Mouse (Mus musculus): ENCODE results near the gene Gm20388. TPM values are rescaled to one million over a fixed set of nuclear protein-coding genes. Genes with fewer than 3 reads are reported as not detected.

Gm20388 gene
- polyA plus RNA-seq, 1 experiment = 0.36 TPM

GRCm38 (mm10) chr8:121396151-121396550 is 1485.5 kb downstream of the Gm20388 start:
- Histone ChIP-seq H3K4me3 (replicated peaks) (no peak overlapping the region), H3K9me3 (ENCODE audit: control insufficient read depth, low read length) (no peaks in the 10 kb centered on the region), H3K4me1 (ENCODE audit: control insufficient read depth) (no peaks in the 10 kb centered on the region), H3K27me3 (ENCODE audit: control insufficient read depth) (peaks cover 22% of the 10 kb centered on the region), H3K36me3 (ENCODE audit: control insufficient read depth) (no peaks in the 10 kb centered on the region)
- no peak for TF ChIP-seq TAL1 (IDR thresholded peaks at IDR 0.05; ENCODE audit: low read length)
- no peak for TF ChIP-seq GATA1 (IDR thresholded peaks at IDR 0.05; ENCODE audit: low read length)

GRCm38 (mm10) chr8:121397201-121397698 is 1486.6 kb downstream of the Gm20388 start:
- TF ChIP-seq TAL1 (IDR thresholded peaks at IDR 0.05; ENCODE audit: low read length) = no peak
- no peak for TF ChIP-seq GATA1 (IDR thresholded peaks at IDR 0.05; ENCODE audit: low read length)
- no peak overlapping the region for H3K4me3 ChIP-seq (replicated peaks)
- no peaks in the 10 kb centered on the region for H3K36me3 ChIP-seq (ENCODE audit: control insufficient read depth)
- no peaks in the 10 kb centered on the region for H3K4me1 ChIP-seq (ENCODE audit: control insufficient read depth)
- H3K27me3 ChIP-seq (ENCODE audit: control insufficient read depth) = peaks cover 14% of the 10 kb centered on the region
- H3K9me3 ChIP-seq (ENCODE audit: control insufficient read depth, low read length) = no peaks in the 10 kb centered on the region

- TF ChIP-seq GATA1 (IDR thresholded peaks at IDR 0.05; ENCODE audit: low read length) (no peak), TAL1 (IDR thresholded peaks at IDR 0.05; ENCODE audit: low read length) (no peak)
- Histone ChIP-seq H3K36me3 (ENCODE audit: control insufficient read depth) (no peaks in the 10 kb centered on the region), H3K4me1 (ENCODE audit: control insufficient read depth) (no peaks in the 10 kb centered on the region), H3K4me3 (replicated peaks) (no peak overlapping the region), H3K9me3 (ENCODE audit: control insufficient read depth, low read length) (no peaks in the 10 kb centered on the region), H3K27me3 (ENCODE audit: control insufficient read depth) (peaks cover 7% of the 10 kb centered on the region)
Measured at GRCm38 (mm10) chr8:121398081-121398480, 1487.4 kb downstream of the Gm20388 start.

- no peak for TF ChIP-seq TAL1 (IDR thresholded peaks at IDR 0.05; ENCODE audit: low read length)
- no peak for TF ChIP-seq GATA1 (IDR thresholded peaks at IDR 0.05; ENCODE audit: low read length)
- no peaks in the 10 kb centered on the region for H3K4me1 ChIP-seq (ENCODE audit: control insufficient read depth)
- H3K4me3 ChIP-seq (replicated peaks) = no peak overlapping the region
- peaks cover 3% of the 10 kb centered on the region for H3K27me3 ChIP-seq (ENCODE audit: control insufficient read depth)
- H3K36me3 ChIP-seq (ENCODE audit: control insufficient read depth) = no peaks in the 10 kb centered on the region
- H3K9me3 ChIP-seq (ENCODE audit: control insufficient read depth, low read length) = no peaks in the 10 kb centered on the region
Measured at GRCm38 (mm10) chr8:121398724-121399123, 1488.1 kb downstream of the Gm20388 start.

- TF ChIP-seq GATA1 (IDR thresholded peaks at IDR 0.05; ENCODE audit: low read length) = no peak
- Histone ChIP-seq H3K36me3 (ENCODE audit: control insufficient read depth) (no peaks in the 10 kb centered on the region), H3K9me3 (ENCODE audit: control insufficient read depth, low read length) (no peaks in the 10 kb centered on the region), H3K27me3 (ENCODE audit: control insufficient read depth) (peaks cover 3% of the 10 kb centered on the region; the same call in 1 of the 2 replicates), H3K4me3 (replicated peaks) (no peak overlapping the region), H3K4me1 (ENCODE audit: control insufficient read depth) (no peaks in the 10 kb centered on the region)
Measured at GRCm38 (mm10) chr8:121399173-121399572, 1488.5 kb downstream of the Gm20388 start.

- no peaks in the 10 kb centered on the region for H3K36me3 ChIP-seq (ENCODE audit: control insufficient read depth)
- TF ChIP-seq GATA1 (IDR thresholded peaks at IDR 0.05; ENCODE audit: low read length) = no peak
- no peak for TF ChIP-seq TAL1 (IDR thresholded peaks at IDR 0.05; ENCODE audit: low read length)
- no peaks in the 10 kb centered on the region for H3K4me1 ChIP-seq (ENCODE audit: control insufficient read depth)
- H3K9me3 ChIP-seq (ENCODE audit: control insufficient read depth, low read length) = peaks cover 3% of the 10 kb centered on the region; the same call in 1 of the 2 replicates
- no peaks in the 10 kb centered on the region for H3K27me3 ChIP-seq (ENCODE audit: control insufficient read depth)
- no peak overlapping the region for H3K4me3 ChIP-seq (replicated peaks)
Measured at GRCm38 (mm10) chr8:121400581-121400980, 1489.9 kb downstream of the Gm20388 start.

GRCm38 (mm10) chr8:121403821-121404220 is 1493.2 kb downstream of the Gm20388 start:
- no peaks in the 10 kb centered on the region for H3K27me3 ChIP-seq (ENCODE audit: control insufficient read depth)
- H3K4me1 ChIP-seq (ENCODE audit: control insufficient read depth) = no peaks in the 10 kb centered on the region
- H3K36me3 ChIP-seq (ENCODE audit: control insufficient read depth) = no peaks in the 10 kb centered on the region
- H3K4me3 ChIP-seq (replicated peaks) = no peak overlapping the region
- H3K9me3 ChIP-seq (ENCODE audit: control insufficient read depth, low read length) = peaks cover 3% of the 10 kb centered on the region; the same call in 1 of the 2 replicates
- TF ChIP-seq GATA1 (IDR thresholded peaks at IDR 0.05; ENCODE audit: low read length) (no peak), TAL1 (IDR thresholded peaks at IDR 0.05; ENCODE audit: low read length) (no peak)

- no peaks in the 10 kb centered on the region for H3K4me1 ChIP-seq (ENCODE audit: control insufficient read depth)
- no peaks in the 10 kb centered on the region for H3K36me3 ChIP-seq (ENCODE audit: control insufficient read depth)
- no peaks in the 10 kb centered on the region for H3K27me3 ChIP-seq (ENCODE audit: control insufficient read depth)
- TF ChIP-seq TAL1 (IDR thresholded peaks at IDR 0.05; ENCODE audit: low read length) (no peak), GATA1 (IDR thresholded peaks at IDR 0.05; ENCODE audit: low read length) (no peak)
- H3K4me3 ChIP-seq (replicated peaks) = no peak overlapping the region
- H3K9me3 ChIP-seq (ENCODE audit: control insufficient read depth, low read length) = peaks cover 10% of the 10 kb centered on the region
Measured at GRCm38 (mm10) chr8:121418081-121418480, 1507.4 kb downstream of the Gm20388 start.

GRCm38 (mm10) chr8:121419551-121419950 is 1508.9 kb downstream of the Gm20388 start:
- H3K4me1 ChIP-seq (ENCODE audit: control insufficient read depth) = no peaks in the 10 kb centered on the region
- H3K9me3 ChIP-seq (ENCODE audit: control insufficient read depth, low read length) = peaks cover 9% of the 10 kb centered on the region
- H3K27me3 ChIP-seq (ENCODE audit: control insufficient read depth) = no peaks in the 10 kb centered on the region
- no peak overlapping the region for H3K4me3 ChIP-seq (replicated peaks)
- H3K36me3 ChIP-seq (ENCODE audit: control insufficient read depth) = no peaks in the 10 kb centered on the region
- TF ChIP-seq TAL1 (IDR thresholded peaks at IDR 0.05; ENCODE audit: low read length) = no peak
- TF ChIP-seq GATA1 (IDR thresholded peaks at IDR 0.05; ENCODE audit: low read length) = no peak

GRCm38 (mm10) chr8:121421009-121421408 is 1510.4 kb downstream of the Gm20388 start:
- no peak for TF ChIP-seq GATA1 (IDR thresholded peaks at IDR 0.05; ENCODE audit: low read length)
- no peak for TF ChIP-seq TAL1 (IDR thresholded peaks at IDR 0.05; ENCODE audit: low read length)
- no peaks in the 10 kb centered on the region for H3K27me3 ChIP-seq (ENCODE audit: control insufficient read depth)
- no peaks in the 10 kb centered on the region for H3K4me1 ChIP-seq (ENCODE audit: control insufficient read depth)
- no peaks in the 10 kb centered on the region for H3K36me3 ChIP-seq (ENCODE audit: control insufficient read depth)
- peaks cover 10% of the 10 kb centered on the region for H3K9me3 ChIP-seq (ENCODE audit: control insufficient read depth, low read length)
- H3K4me3 ChIP-seq (replicated peaks) = no peak overlapping the region

All from erythroblast, embryonic 14.5 days (primary cell).